Mouse (Mus musculus) olfactory bulb, adult 2 months (tissue): ENCODE results near the gene Steap3. TPM values are rescaled to one million over a fixed set of nuclear protein-coding genes. Genes with fewer than 3 reads are reported as not detected.

Experiments
- H3K27ac ChIP-seq: fragments of 200-500 bp; 2 replicates; pipeline ENCODE4 v1.5.1; 2012; ENCODE audit warnings: low read depth, low read length; ENCODE audit not compliant: insufficient read depth
- H3K4me1 ChIP-seq: fragments of 200-500 bp; 2 replicates; pipeline ENCODE4 v1.6.1; 2012; ENCODE audit warnings: low read length; ENCODE audit not compliant: control insufficient read depth, insufficient read depth
- H3K4me3 ChIP-seq: fragments of 200-500 bp; 2 replicates; pipeline ENCODE4 v1.5.1; 2012; ENCODE audit warnings: mild to moderate bottlenecking, low read depth, low read length, moderate library complexity; ENCODE audit not compliant: insufficient read depth
- CTCF ChIP-seq: fragments of 200-500 bp; IDR thresholded peaks from 2 replicates; pipeline ENCODE4 v1.5.1; 2012; ENCODE audit warnings: low read depth, mild to moderate bottlenecking, low read length, moderate library complexity; ENCODE audit not compliant: insufficient read depth
- POLR2A ChIP-seq: fragments of 200-500 bp; IDR thresholded peaks from 2 replicates; pipeline ENCODE4 v1.6.1; 2012; ENCODE audit warnings: mild to moderate bottlenecking, low read depth, low read length, moderate library complexity; ENCODE audit not compliant: insufficient read depth
- WGBS: fragments of 180-500 bp; shearing (Covaris S2); methylation state at CpG from one replicate; pipeline ENCODE4 v1.1.7; 2018; 5-methylcytosine and 5-hydroxymethylcytosine counted together
- polyA plus RNA-seq: library from polyadenylated mRNA; stranded (reverse); fragments of >200 nt; gene quantifications from 2 replicates; pipeline ENCODE4 v1.2.4, GENCODE M21; 2012; ENCODE audit warnings: low replicate concordance; ENCODE audit not compliant: missing spikeins, insufficient read depth, insufficient read length

The Steap3 gene
- polyA plus RNA-seq, 1 experiment, result not detected

GRCm38 (mm10) chr1:120258245-120258644, 14.3 kb downstream of the Steap3 start:
- H3K4me1 ChIP-seq, result no peaks in the 10 kb centered on the region; the same call in 1 of the 2 replicates
- H3K4me3 ChIP-seq, result no peak overlapping the region
- H3K27ac ChIP-seq, result no peak overlapping the region
- TF ChIP-seq POLR2A, result no peak
- no peak for TF ChIP-seq CTCF
- WGBS, result 75% methylated on average over 8 of the region's 8 CpGs

- no peak for TF ChIP-seq POLR2A
- no peak for TF ChIP-seq CTCF
- Histone ChIP-seq H3K4me1 (no peaks in the 10 kb centered on the region; the same call in 1 of the 2 replicates), H3K27ac (no peak overlapping the region), H3K4me3 (no peak overlapping the region)
- 85% methylated on average over 6 of the region's 6 CpGs for WGBS
Observed at GRCm38 (mm10) chr1:120253751-120254150, 18.8 kb downstream of the Steap3 start.

DNA sequence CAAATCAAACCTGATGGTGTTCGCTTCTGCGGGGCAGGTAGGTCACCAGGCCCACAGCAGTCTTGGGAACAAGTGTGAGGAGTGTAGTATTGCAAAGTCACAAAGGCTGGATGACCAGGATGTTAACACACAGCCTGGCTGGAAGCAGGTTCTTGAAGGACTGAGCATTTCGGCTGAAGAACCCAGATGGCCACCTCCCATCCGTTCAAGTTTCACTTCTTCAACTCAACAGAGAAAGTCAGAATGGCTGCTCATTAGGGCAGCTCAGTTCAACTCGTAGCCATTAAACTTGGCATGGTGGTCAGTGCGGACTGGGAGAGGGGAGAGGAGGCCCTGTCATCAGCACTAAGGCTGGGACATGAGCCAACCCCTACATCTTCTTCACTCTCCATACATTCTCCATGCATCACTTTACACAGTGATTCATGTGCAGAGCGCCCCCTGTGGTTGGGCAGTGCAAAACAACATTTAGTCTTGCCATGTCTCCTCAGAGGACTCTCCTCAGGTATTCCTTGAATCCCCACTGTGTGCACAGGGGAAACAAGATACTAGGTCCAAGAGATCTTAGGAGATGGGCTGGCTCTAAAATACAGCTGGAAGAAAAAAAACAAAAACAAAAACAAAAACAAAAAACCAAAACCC, 19.9 kb downstream of the Steap3 start:
- H3K4me1 ChIP-seq, result peaks cover 5% of the 10 kb centered on the region
- TF ChIP-seq CTCF (no peak), POLR2A (no peak)
- H3K27ac ChIP-seq, result no peak overlapping the region
- no peak overlapping the region for H3K4me3 ChIP-seq
- 89% methylated on average over 7 of the region's 7 CpGs for WGBS

GRCm38 (mm10) chr1:120251193-120251592, 21.3 kb downstream of the Steap3 start:
- WGBS, result 95% methylated on average over 1 of the region's 1 CpGs
- TF ChIP-seq CTCF, result no peak
- TF ChIP-seq POLR2A, result no peak

DNA sequence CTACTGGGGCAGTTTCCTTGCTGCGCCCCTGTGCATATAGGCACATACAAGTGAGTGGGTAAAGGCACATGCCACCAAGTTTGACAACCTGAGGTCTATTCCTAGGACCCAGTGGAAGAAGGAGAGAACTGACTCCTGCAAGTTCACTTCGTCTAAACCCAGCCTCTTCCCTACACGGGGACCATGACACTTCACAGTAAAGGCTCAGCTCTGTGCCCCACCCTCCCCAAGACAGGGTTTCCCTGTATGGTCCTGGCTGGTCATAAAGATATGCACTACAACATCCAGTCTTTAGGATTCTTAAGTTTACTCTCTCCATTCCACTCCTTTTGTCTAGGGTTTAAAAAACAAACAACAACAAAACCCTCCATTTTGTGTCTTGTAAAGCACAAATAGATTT, 21.9 kb downstream of the Steap3 start:
- TF ChIP-seq POLR2A (no peak), CTCF (no peak)

More at GRCm38 (mm10) chr1:120251193-120251592, 21.3 kb downstream of the Steap3 start:
- Histone ChIP-seq H3K27ac (no peak overlapping the region), H3K4me3 (no peak overlapping the region), H3K4me1 (peaks cover 5% of the 10 kb centered on the region)

GRCm38 (mm10) chr1:120249842-120250241, 22.7 kb downstream of the Steap3 start:
- Histone ChIP-seq H3K4me3 (no peak overlapping the region), H3K4me1 (peaks cover 10% of the 10 kb centered on the region), H3K27ac (no peak overlapping the region)
- WGBS, result 98% methylated on average over 5 of the region's 5 CpGs
- no peak for TF ChIP-seq POLR2A
- TF ChIP-seq CTCF, result no peak

More for the DNA sequence above, 21.9 kb downstream of the Steap3 start:
- H3K27ac ChIP-seq, result no peak overlapping the region
- H3K4me1 ChIP-seq, result peaks cover 8% of the 10 kb centered on the region
- 84% methylated on average over 3 of the region's 3 CpGs for WGBS
- H3K4me3 ChIP-seq, result no peak overlapping the region

DNA sequence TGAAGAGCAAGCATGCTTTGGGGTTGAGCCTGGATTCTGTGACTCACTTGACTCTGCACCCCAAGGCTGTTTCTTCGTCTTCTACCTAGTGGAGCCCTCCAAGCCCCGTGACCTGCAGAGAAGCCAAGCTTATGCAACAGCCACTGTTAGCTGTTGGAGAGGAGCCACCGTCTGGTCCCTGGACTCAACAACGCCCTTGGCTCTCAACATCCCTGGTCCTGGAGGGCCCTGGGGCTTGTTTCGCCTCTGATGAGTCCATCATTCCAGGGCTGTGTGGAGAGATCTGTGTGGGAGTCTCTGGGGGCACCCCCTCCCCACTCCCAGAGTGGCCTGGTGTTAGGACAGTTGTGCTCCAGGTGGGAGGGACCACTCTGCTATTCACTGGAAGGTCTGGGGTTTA, 24.3 kb downstream of the Steap3 start:
- no peak for TF ChIP-seq CTCF
- no peak for TF ChIP-seq POLR2A
- 46% methylated on average over 5 of the region's 5 CpGs for WGBS
- Histone ChIP-seq H3K27ac (no peak overlapping the region), H3K4me3 (no peak overlapping the region), H3K4me1 (peaks cover 10% of the 10 kb centered on the region)

GRCm38 (mm10) chr1:120247351-120247750, 25.2 kb downstream of the Steap3 start:
- WGBS, result 87% methylated on average over 3 of the region's 3 CpGs
- no peak overlapping the region for H3K27ac ChIP-seq
- H3K4me1 ChIP-seq, result peaks cover 10% of the 10 kb centered on the region
- no peak overlapping the region for H3K4me3 ChIP-seq
- TF ChIP-seq CTCF, result no peak
- no peak for TF ChIP-seq POLR2A

- WGBS, result 97% methylated on average over 8 of the region's 8 CpGs
- TF ChIP-seq CTCF (no peak), POLR2A (no peak)
Observed at GRCm38 (mm10) chr1:120246946-120247345, 25.6 kb downstream of the Steap3 start.

GRCm38 (mm10) chr1:120245661-120246131, 26.8 kb downstream of the Steap3 start:
- no peak overlapping the region for H3K4me3 ChIP-seq
- H3K27ac ChIP-seq, result no peak overlapping the region
- H3K4me1 ChIP-seq, result peaks cover 10% of the 10 kb centered on the region
- TF ChIP-seq CTCF, result no peak
- TF ChIP-seq POLR2A, result no peak
- 47% methylated on average over 4 of the region's 4 CpGs for WGBS

More at GRCm38 (mm10) chr1:120246946-120247345, 25.6 kb downstream of the Steap3 start:
- Histone ChIP-seq H3K4me1 (peaks cover 10% of the 10 kb centered on the region), H3K27ac (no peak overlapping the region), H3K4me3 (no peak overlapping the region)
